Mouse (Mus musculus) megakaryocyte progenitor cell, adult 5-6 weeks (primary cell): ENCODE results near the gene Rtn4r. TPM values are rescaled to one million over a fixed set of nuclear protein-coding genes. Genes with fewer than 3 reads are reported as not detected.
A peak's percentile ranks its signal among the peaks of the same experiment; 100 is the strongest.

Experiments used
- ATAC-seq: replicated peaks from 2 replicates; pipeline ENCODE4 v1.8.0; 2016; ENCODE audit warnings: mild to moderate bottlenecking, moderate TSS enrichment, inconsistent platforms; ENCODE audit not compliant: poor library complexity
- total RNA-seq, 2 experiments: library from RNA; stranded (forward) in 1 of 2; stranded (reverse) in 1 of 2; fragments of 157-497, 149-512 nt in 1 of 2; fragments of 200-1000 nt in 1 of 2; gene quantifications; 2 replicates each; pipeline versions ENCODE4 v1.2.3 to v1.2.4; 2015 to 2017

The Rtn4r gene
- total RNA-seq, 2 experiments from 2014 or later, result 2.2 to 8.3 TPM

DNA sequence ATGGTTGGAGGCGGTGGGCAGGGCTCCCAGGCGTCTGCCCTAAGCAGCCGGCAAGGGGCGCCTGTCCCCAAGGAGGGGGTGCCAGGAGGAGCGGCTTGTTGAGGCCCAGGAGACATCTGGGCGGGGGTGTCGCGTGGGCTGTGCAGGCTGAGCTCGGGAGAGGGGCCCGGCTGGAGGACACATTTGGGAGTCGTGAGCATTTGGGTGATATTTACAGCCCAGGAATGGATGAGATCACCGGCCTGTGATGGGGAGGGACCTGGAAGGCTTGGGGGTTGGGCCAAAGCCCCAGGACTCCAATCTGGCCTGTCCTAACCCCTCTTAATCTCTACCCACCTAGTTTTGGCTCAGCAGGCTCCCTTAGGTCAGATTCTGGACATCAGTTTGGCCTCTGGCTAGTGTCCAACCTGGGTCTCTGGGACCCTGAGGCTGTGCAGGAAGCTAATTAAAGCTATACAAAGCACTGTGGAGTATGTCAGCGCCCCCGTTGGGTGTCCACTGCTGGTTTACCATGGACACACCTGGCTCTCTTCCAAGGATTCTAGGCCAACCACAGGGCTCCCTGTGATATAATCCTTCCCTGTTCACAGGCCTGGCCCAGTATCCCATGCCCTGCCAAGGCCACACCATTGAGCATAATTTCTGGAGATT lies 27.2 kb downstream of the Rtn4r start:
- ATAC-seq, result no peak

DNA sequence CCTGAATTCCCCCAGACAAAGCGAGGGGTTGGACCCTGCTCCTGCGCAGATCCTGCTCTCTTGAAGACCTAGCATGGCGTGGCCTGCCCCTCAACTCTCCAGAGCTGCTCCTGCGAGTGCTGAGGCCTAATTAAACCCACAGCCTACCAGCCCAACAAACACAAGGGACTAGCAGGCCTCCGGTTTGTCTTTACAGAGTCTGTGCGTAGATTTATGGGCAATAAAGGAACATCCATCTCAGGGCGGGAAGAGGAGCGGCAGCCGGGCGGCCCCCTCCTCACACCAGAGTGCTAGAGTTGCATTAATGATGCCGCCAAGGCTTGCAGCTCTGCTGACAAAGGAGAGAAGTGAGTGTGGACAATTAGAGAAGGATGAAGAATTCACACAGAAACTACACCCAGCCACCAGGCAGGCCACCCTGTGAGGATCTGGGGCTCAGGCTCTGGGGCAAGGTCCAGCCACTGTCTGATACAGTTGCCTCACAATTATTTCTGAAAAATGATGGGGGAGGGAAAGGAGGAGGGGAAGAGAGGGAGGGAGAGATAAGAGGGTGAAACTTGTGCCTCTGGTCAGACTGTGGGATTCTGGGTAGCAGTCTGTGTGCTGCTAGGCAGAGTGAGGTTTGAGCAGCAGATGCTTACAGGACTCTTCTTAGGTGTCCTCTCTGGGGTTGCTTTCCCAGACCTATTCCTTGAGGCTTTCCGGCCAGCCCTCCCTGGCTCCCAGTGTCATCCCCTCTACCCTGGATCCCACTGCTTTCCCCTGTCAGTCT lies 29.3 kb downstream of the Rtn4r start:
- no peak for ATAC-seq

- ATAC-seq, result peak; percentile 76
Observed at GRCm38 (mm10) chr16:18159255-18159654, 31.8 kb downstream of the Rtn4r start.

DNA sequence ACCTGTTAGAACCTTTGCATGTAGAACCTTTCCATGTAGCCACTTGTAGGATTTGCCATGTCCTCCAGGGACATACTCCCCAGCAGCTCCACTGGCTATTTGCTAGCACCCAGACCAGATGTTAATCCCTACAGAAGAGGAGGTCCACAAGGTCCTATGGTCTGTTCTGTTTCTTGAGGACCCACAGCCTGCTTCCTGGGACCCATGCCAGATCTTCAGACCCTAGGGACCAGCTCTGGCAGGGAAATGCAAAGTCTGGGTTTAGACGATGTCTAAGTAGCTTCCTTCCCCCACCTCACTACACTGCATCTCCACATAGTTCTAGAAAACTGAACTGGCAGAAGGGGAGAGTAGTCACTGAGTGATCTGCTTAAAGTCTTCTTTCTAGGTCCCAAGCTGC lies 32.3 kb downstream of the Rtn4r start:
- ATAC-seq, result no peak

DNA sequence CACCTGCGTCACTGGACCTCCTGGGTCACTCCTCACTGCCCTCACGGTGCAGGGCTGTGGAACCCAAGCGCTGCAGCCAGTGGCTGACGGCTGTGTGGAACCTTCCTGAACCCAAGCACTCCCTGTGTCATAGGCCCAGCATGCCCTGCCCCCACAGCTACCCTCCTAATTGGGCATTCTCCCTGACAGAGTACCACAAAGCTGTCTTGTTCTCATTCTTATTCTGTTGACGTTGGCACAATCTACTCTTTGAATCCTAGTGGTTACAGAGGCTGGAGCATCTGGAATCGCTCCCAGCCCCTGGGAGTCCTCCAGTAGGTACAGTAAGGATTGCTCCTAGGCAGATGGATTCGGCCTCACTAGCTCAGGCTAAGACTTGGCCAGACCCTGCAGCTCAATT lies 33.1 kb downstream of the Rtn4r start:
- no peak for ATAC-seq

DNA sequence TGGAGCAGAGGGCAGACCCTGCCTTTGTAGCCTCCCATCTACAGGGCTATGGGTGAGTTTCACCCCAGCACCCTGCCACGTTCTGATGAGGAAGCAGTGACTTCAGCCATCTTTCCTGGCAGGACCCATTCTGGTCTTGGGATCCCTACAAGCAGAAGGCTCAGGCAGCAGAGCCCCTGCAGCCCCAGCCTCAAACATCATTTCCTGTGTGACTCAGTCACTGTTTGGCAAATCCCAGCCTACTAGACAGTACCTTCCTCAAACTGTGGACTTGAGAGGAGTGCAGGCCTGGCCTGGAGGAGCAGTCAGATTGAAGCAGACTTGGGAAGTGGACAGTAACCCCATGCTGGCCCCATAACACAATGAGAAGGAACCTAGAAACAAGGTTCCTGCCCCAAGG lies 33.7 kb downstream of the Rtn4r start:
- peak; percentile 33 for ATAC-seq

DNA sequence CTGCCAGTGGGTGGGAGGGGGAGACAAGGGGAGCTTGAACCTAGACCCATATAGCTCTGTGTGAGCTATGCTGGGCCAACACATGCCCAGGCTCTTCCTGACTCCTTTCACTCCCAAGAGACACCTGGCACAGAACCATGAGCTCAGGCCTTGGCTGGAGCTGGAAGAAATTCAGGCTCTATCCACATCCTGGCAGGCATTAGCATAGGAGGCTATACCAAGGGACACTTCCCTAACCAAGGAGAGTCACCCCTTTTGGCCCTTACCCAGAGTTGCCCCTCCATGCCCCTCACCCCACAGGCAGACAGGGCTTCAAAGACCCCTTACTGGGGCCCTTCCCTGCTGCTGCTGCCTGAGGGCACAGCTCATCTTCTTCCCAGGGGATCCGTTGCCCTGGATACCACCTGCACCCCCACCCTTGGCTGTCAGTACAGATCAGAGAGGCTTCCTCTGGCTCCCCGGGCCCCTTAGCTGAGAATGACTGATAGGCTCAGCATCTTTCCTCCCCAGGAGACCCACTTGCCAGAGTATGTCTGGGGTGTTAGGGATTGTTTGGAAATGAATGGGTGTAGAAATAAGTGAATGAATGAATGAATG lies 37.3 kb downstream of the Rtn4r start:
- ATAC-seq, result no peak

- ATAC-seq, result no peak
Observed at GRCm38 (mm10) chr16:18166613-18167190, 39.3 kb downstream of the Rtn4r start.

GRCm38 (mm10) chr16:18169156-18169555 lies 41.7 kb downstream of the Rtn4r start:
- peak; percentile 79 for ATAC-seq

GRCm38 (mm10) chr16:18169776-18170175 lies 42.3 kb downstream of the Rtn4r start:
- ATAC-seq, result no peak

- peak; percentile 34; the same call in 1 of the 2 replicates for ATAC-seq
Observed at GRCm38 (mm10) chr16:18172266-18172855, 44.9 kb downstream of the Rtn4r start.

DNA sequence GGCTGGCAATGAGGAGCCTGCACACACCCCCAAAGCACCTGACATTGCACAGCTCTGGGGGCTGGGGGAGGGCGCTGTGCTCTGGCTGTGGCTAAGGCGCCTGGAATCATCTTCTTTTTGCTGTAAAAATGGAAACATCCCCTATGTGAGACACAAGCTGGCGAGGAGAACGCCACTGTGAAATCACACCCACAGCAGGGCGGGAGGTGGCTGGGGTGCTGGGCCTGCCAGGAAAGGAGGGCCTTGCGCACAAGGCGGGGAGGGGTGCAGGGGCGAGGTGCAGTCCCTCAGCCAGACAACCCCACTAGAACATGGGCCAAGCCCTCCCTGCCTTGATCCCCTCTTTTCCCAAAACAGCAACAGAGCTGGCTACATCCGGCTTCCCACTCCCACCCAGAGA lies 45.8 kb downstream of the Rtn4r start:
- ATAC-seq, result no peak

- ATAC-seq, result no peak
Observed at GRCm38 (mm10) chr16:18173788-18174187, 46.3 kb downstream of the Rtn4r start.

DNA sequence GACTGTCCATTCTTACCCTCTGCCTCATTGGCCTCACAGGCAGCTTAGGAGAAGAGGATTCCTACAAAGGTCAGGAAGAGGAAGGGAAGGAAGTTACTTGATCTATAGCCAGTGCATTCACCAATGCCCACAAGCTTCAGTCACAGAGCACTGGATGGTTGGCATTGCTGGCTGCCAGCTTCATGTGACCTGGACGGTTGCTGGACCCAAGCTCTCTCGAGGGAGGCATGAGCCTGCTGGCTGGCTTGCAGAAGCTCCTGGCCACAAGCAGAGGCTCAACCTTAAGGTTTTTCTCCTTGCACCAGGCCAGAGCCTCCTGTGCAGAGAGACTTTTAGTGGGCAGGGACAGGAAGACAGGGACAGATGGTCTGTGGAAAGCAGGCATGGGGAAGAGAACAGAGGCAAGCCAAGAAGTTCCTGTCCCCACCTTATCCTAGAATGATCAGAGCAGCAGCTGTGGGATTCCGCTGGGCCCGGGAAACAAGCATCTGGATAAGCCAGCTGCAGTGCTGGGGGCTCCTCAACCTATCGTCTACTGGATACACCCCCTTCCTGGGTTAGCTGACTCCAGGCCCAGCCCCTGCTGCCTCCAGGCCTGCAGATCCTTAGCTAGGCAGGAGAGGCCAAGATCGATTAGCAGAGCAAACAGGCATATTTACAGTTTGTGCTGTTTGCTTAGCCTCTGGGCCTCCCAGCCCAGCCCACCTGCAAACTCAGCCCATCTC lies 48.5 kb downstream of the Rtn4r start:
- ATAC-seq, result 0 out of 2 replicates have a peak, but pooled peaks have one; percentile 30

GRCm38 (mm10) chr16:18176758-18177157 lies 49.3 kb downstream of the Rtn4r start:
- no peak; the same call in 1 of the 2 replicates for ATAC-seq

- ATAC-seq, result no peak
Observed at GRCm38 (mm10) chr16:18179591-18179990, 52.1 kb downstream of the Rtn4r start.

GRCm38 (mm10) chr16:18181398-18181797 lies 54.0 kb downstream of the Rtn4r start:
- ATAC-seq, result no peak

DNA sequence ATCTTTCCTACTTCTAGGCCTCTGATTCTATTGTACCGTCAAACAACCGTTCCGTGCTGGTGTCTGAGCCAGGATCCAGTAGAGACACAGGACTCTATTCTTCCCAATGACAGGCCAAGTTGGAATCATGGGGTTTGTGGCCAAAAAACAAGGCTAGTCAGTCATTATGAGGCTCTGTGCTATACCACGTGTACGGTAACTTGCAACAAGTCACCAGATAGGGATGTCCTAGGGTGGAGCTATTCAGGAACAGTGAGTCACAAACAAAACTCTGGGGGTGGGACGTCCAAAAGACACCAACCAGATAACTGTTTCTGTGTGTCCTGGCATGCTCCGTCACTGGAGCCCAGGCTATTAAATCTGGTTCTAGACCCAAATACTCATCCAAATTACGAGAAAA lies 55.3 kb downstream of the Rtn4r start:
- ATAC-seq, result no peak

- no peak for ATAC-seq
Observed at GRCm38 (mm10) chr16:18185715-18186449, 58.4 kb downstream of the Rtn4r start.

DNA sequence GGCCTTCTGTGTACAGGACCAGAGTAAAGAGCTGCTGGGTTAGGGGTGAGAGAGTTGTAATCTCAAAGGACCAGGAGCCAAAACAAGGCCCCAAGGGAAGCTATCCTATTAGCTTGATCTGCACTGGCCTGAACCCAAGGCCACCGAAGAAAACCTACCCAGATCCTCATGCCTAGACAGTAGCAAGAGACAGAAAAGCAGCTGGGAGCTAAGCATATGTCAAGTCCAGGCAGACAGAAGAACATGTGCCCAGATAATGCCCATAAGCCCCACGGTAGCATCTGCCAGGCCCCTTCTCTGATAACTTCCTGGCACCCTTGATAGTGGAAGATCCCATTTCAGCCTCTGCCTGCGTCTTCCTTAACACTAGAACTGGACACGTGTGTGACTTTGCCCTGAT lies 59.4 kb downstream of the Rtn4r start:
- peak; percentile 44 for ATAC-seq
